Mouse (Mus musculus) adrenal gland, adult 2 months (tissue): ENCODE results near the gene Frmd4b. TPM values are rescaled to one million over a fixed set of nuclear protein-coding genes. Genes with fewer than 3 reads are reported as not detected.
A peak's percentile ranks its signal among the peaks of the same experiment; 100 is the strongest.

ENCODE experiments used
- DNase-seq: peaks from one replicate; pipeline ENCODE4 v3.0.0; 2021
- polyA plus RNA-seq: library from polyadenylated mRNA; depleted of rRNA; stranded (reverse); fragments of >200 nt; gene quantifications from 2 replicates; pipeline ENCODE4 v1.2.3, GENCODE M21; 2012
- total RNA-seq, 2 experiments: library from RNA; stranded (reverse); gene quantifications; 2 replicates each; pipeline ENCODE4 v1.2.3; 2021

The Frmd4b gene
- total and polyA plus RNA-seq, 3 experiments = 4.7 to 22.7 (median 16.8) TPM

DNA sequence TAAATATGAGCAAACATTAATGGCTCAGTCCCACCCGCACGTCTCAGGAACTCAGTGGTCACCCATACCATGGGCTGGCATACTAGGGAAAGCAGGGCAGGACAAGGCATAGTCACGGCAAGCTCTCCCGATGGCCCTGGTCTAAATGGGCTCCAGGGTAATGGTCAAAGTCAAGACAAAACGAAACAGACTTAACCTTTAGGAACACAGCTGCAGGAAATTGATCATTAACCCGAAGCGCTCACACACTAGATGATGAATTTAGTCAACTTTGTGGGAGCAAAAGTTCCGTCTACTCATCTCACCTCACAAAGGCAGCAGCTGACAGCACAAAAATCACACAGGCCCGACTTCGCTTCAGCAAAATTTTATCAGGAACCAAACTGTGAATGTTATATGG is 97.8 kb downstream of the Frmd4b start:
- no peak for DNase-seq

DNA sequence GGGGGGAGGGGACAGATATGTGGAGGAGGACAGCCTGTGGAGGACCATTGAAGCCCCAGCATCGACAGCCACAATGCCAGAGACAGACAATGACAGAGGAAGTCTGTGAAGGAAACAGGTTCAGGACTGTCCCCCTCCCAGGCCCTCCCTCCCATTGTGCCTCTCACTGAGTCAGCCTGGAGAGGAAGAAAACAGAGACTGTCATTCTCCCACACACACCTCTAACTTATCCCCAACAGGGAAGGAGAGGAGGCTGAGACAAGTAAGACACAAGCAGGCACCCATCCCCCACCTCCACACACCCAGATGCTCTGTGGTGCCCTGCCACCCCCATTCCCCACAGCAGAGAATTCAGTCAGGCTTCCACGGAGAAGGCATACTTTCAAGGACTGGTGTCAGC is 98.9 kb downstream of the Frmd4b start:
- DNase-seq = peak; percentile 24

DNA sequence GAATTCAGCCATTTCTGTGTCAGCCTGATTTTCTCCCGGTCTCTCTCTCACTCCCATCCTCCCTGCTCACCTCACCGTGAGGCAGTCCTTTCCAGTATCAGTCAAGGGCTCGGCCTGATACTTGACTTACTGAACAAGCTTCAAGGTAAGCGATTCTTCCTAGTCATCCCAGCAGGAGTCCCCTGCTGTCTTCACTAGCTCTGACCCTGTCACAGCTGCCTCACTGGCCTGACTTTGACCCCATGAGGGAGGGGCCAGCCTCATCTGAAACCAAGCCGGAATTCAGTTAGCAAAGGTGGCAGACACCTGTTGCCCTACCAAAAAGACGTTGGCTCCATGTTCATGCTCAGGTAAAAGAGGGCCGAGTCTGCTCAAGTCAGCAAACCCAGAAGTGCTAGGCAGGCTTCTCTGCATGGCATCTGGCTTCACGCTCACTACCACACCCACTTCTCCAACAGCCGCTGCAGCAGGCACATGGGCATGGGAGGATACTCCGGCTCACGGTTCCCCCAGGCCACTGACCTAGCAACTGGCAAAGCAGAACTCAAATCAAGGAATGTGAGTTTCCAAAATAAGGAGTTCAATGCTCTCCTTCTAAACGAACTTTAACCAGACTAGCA is 99.6 kb downstream of the Frmd4b start:
- no peak for DNase-seq

DNA sequence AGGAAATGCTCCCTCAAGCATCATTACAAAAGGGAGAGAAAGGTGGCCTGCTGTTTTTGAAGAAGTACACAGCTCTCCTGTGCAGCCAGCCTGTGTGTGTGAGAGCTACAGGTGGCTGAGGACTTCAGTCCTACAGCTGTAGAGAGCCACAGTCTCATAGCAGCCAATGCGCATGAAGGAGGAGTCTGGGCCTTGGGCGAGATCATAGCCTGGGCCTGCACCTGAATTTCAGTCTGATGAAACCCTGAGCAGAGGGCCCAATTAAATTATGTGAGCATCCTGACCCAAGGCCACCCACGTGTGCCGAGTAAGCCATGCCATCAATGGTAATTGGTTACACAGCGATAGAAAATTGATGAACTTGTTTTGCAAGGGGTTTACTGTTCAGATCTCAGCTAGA is 100.4 kb downstream of the Frmd4b start:
- DNase-seq = no peak

DNA sequence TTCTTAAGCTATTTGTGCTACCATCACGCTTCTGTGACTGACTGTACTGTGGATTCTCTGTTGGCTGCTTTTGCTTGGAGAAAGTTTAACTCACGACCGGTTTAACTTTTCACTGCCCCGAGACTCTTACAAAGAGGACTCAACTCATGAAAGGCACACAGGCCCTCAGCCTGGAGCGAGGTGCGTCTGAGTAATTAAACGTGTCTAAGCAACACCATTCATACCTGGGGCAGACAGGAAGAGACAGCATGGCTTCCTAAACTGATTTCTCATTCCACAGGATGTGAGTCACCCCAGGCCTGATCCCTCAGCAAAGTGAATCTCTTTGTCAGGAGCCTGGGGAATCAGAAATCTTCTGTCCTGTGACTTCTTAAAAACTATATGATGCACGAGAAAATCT is 106.6 kb downstream of the Frmd4b start:
- DNase-seq = no peak

DNA sequence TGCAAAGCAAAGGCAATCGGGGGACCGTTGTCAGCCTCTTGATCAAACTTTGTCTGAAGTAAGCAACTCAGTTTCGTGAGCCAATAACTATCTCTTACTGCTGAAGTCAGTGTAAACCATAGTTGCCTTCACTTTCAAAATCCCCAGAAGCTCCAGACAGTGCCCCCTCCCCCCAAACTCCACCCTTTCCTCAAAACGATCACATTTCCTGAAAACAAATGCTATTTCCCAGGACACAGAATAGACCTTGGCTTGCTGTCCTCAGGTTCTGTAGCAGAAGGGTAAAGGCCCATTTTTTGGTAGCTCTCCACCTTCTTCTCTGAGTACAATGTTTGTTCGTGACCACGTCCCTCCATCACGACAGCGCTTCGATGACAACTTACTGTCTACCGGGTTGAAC is 107.9 kb downstream of the Frmd4b start:
- peak; percentile 32 for DNase-seq

DNA sequence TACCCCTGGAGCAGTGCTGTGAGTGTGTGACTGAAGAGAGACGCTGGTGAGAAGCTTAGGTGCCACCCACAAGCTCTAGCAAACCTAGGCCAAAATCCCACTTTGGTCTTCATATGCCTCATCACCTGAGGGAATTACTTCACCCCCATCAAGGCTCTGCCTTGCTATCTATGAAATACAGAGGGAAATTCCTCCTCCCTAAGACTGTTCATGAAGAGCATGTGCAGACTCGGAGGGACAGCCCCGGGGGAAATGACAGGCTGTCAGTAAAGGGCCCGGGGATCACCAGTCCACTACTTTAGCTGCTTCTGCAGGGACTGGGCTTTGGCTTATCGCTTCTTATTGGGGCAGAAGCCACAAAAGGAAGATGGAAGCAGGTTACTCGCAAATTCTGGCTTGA is 108.9 kb downstream of the Frmd4b start:
- DNase-seq = no peak

DNA sequence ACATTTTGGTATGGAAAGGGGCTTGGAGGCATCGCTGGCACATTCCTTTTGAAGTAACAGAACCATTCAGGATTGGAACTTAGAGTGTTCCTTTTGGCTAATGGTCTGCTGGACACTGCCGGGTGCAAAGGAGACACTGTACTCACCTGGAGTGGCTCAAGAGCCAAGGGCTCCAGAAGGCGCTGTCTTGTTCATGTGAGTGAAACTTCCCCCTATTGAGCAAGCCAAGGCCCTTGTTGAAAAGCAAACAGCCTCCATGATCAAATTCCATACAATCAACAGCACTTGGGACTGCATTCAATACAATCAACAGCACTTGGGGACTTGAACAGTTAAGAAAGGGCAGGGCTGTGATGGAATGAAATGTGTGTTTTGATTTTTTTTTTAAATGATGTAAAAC is 109.4 kb downstream of the Frmd4b start:
- DNase-seq = no peak

DNA sequence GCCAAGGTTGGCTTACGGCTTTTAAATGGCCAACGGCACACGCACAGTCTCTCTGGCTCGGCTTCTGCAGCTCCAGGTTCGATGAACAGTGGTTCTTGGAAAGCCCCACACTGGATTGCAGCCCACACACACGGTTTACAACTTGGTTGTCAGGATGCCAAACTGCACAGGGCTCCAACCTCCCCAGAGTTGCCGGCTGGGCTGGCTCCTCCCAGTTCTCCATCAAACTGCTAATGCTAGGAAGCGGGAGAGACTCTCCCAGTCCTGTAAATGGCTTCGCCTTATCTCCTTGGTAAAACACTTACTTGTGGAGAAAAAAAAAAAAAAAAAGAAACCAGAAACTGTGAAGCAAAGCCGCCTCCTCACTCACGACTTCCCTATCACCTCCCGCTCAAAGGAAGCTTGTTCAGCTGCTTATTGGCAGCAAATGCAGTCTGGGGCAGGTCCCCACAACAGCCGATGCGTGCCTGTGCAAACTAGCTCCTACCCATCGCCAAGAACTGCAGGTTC is 111.1 kb downstream of the Frmd4b start:
- DNase-seq = peak; percentile 83

DNA sequence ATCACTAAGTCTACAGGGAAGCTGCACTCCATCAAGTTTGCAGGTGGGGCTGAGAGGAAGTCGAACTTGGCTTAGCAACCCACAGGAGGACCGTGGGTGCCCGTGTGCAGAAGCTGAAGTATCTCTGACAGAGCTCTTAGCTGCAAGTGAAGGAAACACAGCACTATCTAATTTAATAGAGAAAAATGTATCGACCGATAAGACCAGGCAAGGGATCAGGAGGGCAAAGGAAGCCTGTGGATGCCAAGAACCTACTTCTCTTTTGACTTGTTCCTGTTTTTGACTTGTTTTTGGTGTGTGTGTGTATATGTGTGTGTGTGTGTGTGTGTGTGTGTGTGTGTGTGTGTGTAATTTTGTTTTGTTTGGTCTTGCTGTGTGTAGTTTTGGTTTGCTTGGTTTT is 112.7 kb downstream of the Frmd4b start:
- no peak for DNase-seq

DNA sequence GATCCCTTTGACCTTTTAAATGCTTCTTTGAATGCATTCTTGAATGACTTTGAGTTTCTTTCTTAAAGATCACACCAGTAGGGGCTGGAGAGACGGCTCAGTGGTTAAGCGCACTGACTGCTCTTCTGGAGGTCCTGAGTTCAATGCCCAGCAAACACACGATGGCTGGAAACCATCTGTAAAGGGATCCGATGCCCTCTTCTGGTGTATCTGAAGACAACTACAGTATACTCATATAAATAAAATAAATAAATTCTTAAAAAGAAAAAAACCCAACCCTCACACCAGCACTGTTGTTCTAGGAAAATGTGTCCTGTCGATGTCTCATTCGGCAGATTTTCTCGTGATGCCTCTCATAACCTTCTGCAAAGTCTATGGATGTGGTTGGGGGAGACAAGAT is 116.3 kb downstream of the Frmd4b start:
- DNase-seq = no peak

DNA sequence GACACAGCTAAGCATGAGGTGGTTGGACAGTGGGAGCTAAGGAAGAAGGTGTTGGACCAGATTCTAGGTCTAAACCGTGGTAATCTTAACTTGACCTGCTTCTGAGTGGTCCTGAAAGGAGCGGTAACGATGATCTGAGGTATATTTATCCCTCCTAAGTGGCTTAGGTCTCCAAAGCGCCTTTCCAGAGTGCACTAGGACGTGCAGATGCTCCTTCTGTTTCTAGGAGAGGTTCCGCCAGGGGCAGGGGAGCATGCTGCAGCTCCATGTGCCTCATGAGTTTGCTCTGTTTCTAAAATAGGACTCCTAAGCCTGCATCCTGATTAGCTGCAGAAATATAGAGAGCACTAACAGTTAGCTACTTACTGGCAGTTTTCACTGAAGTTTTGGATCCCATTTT is 117.1 kb downstream of the Frmd4b start:
- DNase-seq = no peak

DNA sequence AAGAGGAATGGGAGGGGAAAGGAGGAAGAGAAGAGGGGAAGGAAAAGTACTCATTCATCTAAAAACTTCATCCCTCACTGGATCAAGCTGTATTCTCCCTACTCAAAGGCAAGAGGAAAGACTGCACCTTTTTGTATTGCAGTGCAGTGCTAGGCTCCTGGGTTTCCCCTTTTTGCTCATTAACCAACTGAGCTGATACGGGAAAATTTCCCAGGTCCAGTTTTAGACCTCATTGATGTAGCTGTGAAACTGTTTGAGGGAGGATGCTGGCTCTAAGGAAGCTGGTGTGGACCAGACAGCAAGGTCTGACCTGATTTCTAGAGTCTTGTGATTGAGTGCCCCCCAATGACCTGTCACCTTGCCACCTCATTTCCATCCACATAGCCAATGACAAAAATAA is 121.3 kb downstream of the Frmd4b start:
- no peak for DNase-seq

DNA sequence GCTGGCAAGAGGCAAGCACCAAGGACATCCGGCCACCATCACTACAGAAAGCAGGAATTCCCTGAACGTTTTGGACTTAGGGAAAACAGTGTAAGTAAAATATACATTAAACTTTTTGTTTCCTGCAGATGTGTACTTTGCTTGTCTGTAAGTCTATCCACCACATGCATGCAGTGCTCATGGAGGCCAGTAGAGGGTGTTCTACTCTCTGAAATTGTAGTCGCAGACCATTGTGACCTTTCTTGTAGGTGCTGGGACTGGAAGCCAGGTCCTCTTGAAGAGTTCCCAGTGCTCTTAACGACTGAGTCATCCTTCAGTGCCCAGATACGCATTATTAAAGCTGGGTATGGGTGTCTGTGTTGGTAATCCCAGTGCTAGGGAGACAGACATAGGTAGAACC is 126.3 kb downstream of the Frmd4b start:
- no peak for DNase-seq

DNA sequence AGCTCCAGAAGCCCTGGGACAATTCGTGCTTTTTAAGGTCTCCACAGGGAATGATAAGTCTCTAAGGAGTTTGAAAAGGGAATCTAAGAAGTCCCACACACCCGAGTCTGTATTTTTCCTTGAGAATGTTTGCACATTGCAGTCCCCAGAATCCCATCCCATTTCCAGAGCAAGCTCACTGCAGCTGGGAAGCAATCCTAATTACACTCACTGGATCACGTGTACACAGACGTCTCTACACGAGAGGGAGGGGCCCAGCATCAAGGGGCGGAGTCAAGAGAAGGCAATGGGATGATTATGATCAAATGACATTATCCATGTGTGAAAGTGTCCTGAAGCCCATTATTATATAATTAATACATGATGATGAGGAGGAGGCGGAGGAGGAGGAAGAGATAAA is 128.5 kb downstream of the Frmd4b start:
- peak; percentile 25 for DNase-seq

DNA sequence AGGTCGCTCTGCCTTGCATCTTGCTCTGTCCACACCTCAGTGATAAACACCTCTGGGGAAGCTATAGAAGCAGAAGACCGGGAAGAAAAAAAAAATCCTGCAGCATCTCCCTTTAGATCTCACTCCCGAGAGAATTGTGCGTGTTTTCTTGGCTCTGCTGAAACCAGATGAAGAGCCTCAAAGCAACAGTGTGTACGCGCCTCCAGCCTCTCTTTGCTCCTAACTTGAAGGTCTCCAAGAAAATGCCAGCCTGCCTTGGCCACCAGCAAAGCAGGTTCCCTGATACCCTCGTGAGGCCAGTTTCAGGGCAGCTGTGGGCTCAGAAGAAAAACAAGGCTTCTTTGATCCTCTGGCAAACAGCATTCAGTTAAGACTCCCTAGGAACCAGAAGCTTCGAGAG is 129.1 kb downstream of the Frmd4b start:
- no peak for DNase-seq

DNA sequence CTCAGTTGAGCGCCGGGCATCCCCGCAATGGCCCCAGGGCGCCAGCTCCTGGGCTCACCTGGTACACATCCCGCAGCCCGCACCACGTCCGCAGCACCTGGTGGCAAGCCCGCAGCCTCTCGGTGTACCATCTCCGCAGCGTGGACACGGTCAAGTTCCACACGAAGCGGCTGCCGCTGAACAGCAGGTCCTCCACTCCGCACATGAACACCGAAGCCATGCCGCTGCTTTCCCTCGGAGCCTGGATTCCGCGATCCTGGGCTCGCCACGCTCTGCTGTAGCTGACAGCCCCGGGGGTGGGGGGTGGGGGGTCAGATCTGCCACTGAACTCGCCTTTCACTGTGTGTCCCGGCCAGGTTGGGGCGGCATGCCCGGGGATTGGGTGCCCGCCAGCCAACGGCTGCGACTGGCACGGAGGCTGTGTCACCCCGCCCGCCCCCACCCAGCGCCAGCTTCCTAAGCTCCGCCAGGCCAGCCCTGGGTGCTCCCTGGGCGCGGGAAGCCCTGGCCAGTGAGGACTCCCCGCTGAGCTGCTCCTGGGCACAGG is 129.7 kb downstream of the Frmd4b start:
- DNase-seq = peak; percentile 87

DNA sequence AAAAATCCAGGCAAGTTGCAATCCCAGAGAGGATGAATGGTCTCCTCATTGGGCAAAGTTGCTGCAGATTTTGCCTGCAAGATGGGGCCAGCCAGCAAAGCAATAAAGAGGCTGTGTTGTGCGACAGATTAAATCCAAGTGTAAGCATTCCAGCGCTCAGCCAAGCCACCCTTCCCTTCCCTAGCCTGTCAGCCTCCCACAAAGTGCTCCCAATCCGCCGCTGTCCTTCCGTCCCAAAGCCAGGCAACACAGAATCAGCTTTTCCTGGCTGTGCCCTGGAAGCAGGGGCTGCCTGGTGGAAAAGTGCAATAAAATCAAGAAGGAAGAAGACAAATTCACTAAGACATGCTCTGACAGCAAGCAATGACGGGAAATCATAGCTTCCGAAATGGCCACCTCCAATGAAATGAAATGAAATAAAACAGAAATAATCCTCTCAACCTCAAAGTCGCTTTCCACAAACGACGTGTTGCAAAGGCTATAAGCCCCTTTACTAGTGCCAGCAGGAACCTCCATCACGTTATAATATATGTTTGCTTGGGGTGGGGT is 130.5 kb downstream of the Frmd4b start:
- DNase-seq = no peak

DNA sequence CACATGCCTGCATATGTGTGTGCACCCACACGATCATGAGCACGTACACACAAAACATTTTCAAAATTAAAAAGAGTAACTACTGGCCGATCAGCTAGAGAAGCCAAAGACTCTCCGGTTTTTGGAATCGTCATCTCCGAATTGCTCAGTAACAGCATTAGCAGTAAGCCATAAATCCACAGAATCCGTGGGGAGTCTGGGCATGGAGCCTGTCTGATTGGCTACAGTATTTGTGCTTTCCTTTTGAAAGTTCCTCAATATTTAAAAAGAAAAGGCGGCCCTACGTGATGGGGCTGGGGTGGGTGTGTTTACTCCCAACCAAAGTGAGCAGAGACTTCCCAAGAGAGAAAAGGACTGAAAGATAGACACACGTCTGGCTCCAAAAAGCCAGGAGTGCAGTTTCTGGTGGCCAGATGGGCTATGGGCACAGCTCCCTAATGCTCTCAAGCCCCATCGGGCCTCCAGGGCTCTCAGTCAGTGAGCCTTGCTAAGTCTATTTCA is 131.4 kb downstream of the Frmd4b start:
- no peak for DNase-seq

DNA sequence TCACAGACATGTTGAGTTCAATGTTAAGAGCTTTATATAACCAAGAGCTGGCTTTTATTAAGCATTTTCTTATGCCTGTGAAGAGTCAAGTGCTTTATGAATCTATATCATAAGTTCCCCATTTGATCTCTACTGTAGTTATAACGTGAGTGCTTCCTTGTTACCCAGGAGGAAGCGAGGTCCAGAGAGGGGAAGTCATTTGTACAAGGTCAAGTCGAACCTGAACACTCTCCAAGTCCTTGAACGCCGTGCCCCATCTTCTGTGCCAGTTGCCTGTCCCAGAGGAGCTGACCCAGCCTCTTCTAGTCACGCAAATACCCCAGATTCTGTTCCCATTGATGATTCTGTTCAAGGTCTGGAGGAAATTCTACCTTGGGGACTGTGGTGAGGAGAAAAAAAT is 135.4 kb downstream of the Frmd4b start:
- DNase-seq = peak; percentile 31

DNA sequence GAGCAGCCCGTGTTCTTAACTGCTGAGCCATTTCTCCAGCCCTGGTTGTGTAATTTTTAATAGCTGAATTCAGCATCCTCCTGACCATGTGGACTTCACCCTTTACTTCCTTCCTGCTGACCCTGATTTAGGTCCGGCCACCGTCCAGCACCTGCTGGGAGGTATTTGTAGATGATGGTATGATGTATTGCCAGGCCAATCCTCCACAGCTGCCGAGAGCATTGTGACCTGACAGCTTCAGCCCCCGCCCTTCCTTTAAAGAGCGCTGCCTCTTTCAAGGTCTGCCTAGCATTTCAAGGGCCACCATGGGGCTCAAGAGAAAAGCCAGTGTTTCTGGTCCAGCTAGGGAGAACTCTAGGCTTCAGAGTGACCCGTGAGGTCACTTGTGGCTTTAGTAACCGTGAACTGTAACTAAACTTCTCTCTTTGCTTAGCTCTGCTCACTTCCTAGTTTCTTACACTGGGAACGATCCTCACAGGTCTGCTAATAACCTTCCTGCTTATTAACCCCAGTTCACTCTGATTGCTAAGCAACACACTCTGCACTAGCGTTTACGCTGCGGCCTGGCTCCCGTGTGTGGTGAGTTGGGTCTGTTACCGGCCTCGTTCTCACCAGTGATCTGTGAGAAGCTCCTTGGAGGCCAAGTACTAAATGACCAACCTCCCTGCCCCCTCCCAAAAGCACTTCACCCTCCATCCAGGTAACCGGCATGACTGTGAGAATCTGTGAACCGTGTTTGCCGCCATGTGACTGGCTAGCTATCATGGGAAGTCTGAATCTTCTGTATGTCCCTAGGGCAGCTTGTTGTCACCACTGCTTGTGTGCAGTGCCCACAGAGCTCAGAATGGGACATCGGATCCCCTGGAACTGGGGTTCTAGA is 138.1 kb downstream of the Frmd4b start:
- DNase-seq = peak; percentile 41

DNA sequence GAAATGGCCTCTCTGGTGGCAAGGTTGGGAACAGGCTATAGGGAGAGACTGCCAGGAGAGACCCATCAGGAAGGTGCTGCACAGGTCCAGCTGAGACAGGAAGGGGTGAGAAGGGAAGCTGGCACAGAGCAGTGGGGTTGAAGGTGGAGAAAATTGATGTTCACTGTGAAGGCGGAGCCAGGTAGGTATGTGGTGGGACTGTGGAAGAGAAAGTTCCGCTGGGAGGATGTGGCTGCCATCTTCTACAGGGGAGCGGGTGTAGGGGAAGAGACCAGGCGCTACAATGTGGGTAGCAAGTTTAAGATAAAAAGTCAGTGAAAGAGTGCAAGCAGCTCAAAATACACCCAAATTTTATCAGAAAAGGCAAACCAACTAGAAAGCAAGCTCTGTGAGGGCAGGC is 143.7 kb downstream of the Frmd4b start:
- no peak for DNase-seq
